Mouse (Mus musculus) E14TG2a.4 (cell line): ENCODE data around the gene Fgd2.

Source experiments
- CTCF ChIP-seq: conservative IDR thresholded peaks from 2 replicates; pipeline ENCODE4 v1.5.1; 2014; ENCODE audit warnings: low read length
- NANOG ChIP-seq: IDR thresholded peaks from 2 replicates; pipeline ENCODE4 v1.6.1; 2014; ENCODE audit warnings: borderline replicate concordance, low read length, mixed read lengths
- POU5F1 ChIP-seq: IDR thresholded peaks from 2 replicates; pipeline ENCODE4 v1.6.1; 2014; ENCODE audit warnings: low read length, borderline replicate concordance

DNA sequence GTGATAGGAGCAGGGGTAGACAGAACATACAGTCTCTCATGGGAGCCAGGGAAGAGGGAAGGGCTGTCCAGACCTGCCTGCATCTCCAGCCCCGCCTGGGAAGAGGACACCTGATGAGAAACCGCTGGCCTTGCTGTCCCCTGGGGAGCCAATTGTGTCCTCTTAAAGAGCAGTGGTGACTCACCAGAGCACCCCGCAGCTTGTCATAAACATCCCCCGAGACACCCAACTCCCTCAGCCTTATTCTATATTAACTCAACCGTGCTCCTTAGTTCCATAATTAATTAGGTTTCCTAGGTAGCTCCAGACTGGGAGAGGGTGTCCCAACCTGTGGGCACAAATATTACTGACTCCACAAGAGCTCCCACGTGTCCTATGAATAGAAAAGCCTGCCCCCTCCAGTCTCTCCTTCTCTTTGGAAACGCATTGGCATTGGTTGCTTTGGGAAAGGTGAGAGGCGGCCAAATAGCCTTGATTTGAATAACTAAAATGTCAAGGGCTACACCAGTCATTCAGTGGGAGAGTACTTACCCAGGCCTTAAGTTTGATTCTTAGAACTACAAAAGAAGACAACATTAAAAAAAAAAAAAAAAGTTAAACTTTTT, 51.2 kb downstream of the Fgd2 start:
- TF ChIP-seq CTCF (no peak), POU5F1 (no peak), NANOG (no peak)
